7 mouse cellular contexts compared by ENCODE assay signal in the genomic region with DNA sequence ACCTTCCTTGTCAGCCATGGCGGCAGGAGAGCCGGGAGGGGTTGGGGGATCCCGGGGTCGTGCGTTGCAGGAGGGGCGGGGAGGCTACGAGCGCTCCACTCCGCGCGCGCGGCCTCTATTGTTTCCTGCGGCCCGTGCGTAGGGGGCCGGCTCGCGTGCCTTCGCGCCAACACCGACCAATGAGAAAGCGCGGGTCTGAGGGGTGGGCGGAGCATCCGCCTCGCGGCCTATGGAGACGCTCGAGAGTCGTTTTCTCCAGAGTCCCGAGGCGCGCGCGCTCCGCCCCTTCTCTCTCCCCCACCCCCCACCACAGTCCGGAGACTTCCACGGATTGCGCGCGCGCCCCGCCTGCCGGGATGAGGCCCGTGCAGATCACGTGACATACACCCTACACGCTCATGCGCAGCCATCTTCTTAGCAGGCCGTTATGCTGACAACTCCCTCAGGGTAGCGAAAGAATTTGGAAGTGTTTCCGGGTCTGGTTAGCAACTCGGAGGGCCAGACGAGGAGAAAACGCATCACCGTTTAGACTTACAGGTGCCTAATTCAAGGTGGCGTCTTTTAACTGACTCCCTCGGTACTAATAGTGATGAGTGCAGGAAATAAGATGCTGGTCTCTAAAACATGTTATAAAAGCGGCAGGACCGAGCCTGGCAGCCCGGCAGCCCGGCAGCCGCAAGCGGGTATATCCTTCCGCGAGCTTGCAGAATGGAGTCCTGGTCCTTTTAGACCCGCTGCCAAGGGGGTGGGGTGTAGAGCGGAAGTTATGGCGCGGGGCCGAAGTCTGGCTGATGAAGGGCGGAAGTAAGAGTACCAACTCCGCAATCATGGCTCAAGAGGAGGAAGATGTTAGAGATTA. TPM values are rescaled to one million over a fixed set of nuclear protein-coding genes. Genes with fewer than 3 reads are reported as not detected.
DNase-seq lines count a peak whose midpoint lies in the region; ATAC-seq lines count a peak whose summit lies in the region.

A gene (minus strand): TSS at position 155 of the 859 bp plus-strand sequence.
A gene (plus strand): TSS at position 480 of the 859 bp plus-strand sequence.

- peak within 1 kb of the TSS; percentile 98 for H3K27ac ChIP-seq in embryonic facial prominence, embryonic 12.5 days
- peak within 1 kb of the TSS; percentile 95 for H3K27ac ChIP-seq in limb, embryonic 11.5 days (replicated peaks; ENCODE audit: low read depth, low read length)
- H3K27ac ChIP-seq in midbrain, embryonic 14.5 days (replicated peaks; ENCODE audit: low read depth, low read length), result peak within 1 kb of the TSS; percentile 98

- peaks cover 23% of the 10 kb centered on the region for H3K36me3 ChIP-seq in embryonic facial prominence, embryonic 12.5 days
- peaks cover 9% of the 10 kb centered on the region; the same call in 1 of the 2 replicates for H3K36me3 ChIP-seq in limb, embryonic 11.5 days (ENCODE audit: control insufficient read depth, insufficient read depth, low read length)
- peaks cover 22% of the 10 kb centered on the region for H3K36me3 ChIP-seq in midbrain, embryonic 14.5 days (ENCODE audit: control insufficient read depth, insufficient read depth, low read length)

- H3K4me1 ChIP-seq in embryonic facial prominence, embryonic 12.5 days, result peaks cover 24% of the 10 kb centered on the region
- H3K4me1 ChIP-seq in limb, embryonic 11.5 days (ENCODE audit: control insufficient read depth, insufficient read depth, low read length), result peaks cover 13% of the 10 kb centered on the region
- peaks cover 31% of the 10 kb centered on the region for H3K4me1 ChIP-seq in midbrain, embryonic 14.5 days (ENCODE audit: control insufficient read depth, insufficient read depth, low read length)

- H3K9ac ChIP-seq in embryonic facial prominence, embryonic 12.5 days, result peak within 1 kb of the TSS; percentile 97
- H3K9ac ChIP-seq in limb, embryonic 11.5 days (ENCODE audit: low read length), result peak within 1 kb of the TSS; percentile 99
- H3K9ac ChIP-seq in midbrain, embryonic 14.5 days (replicated peaks; ENCODE audit: low read length), result peak within 1 kb of the TSS; percentile 93

- no peaks in the 10 kb centered on the region for H3K27me3 ChIP-seq in embryonic facial prominence, embryonic 12.5 days
- no peaks in the 10 kb centered on the region for H3K27me3 ChIP-seq in limb, embryonic 11.5 days (ENCODE audit: control insufficient read depth, insufficient read depth, low read length)
- H3K27me3 ChIP-seq in midbrain, embryonic 14.5 days (ENCODE audit: control insufficient read depth, insufficient read depth, low read length), result no peaks in the 10 kb centered on the region

- H3K9me3 ChIP-seq in embryonic facial prominence, embryonic 12.5 days, result no peaks in the 10 kb centered on the region
- no peaks in the 10 kb centered on the region for H3K9me3 ChIP-seq in limb, embryonic 11.5 days (ENCODE audit: control insufficient read depth, low read length)
- H3K9me3 ChIP-seq in midbrain, embryonic 14.5 days (ENCODE audit: control insufficient read depth, low read length), result no peaks in the 10 kb centered on the region

- H3K4me2 ChIP-seq in embryonic facial prominence, embryonic 12.5 days (replicated peaks), result peak within 1 kb of the TSS; percentile 76
- H3K4me2 ChIP-seq in limb, embryonic 11.5 days (ENCODE audit: low read depth, severe bottlenecking), result peak within 1 kb of the TSS; percentile 60
- peak within 1 kb of the TSS; percentile 71 for H3K4me2 ChIP-seq in midbrain, embryonic 14.5 days (ENCODE audit: low read length)

- WGBS in embryonic facial prominence, embryonic 12.5 days, result under 1% methylated on average over 70 of the region's 73 CpGs
- WGBS in limb, embryonic 11.5 days, result under 1% methylated on average over 73 of the region's 73 CpGs
- WGBS in midbrain, embryonic 14.5 days, result under 1% methylated on average over 70 of the region's 73 CpGs

- peak within 1 kb of the TSS; percentile 95 for H3K4me3 ChIP-seq in embryonic facial prominence, embryonic 12.5 days
- peak within 1 kb of the TSS; percentile 99 for H3K4me3 ChIP-seq in limb, embryonic 11.5 days (ENCODE audit: low read depth, low read length)
- H3K4me3 ChIP-seq in midbrain, embryonic 14.5 days (replicated peaks; ENCODE audit: low read depth, low read length), result peak within 1 kb of the TSS; percentile 94

- peak; percentile 99 for ATAC-seq in embryonic facial prominence, embryonic 12.5 days (ENCODE audit: insufficient number of reproducible peaks, insufficient read depth, low FRiP score, low TSS enrichment)
- peak; percentile 98 for ATAC-seq in limb, embryonic 11.5 days (ENCODE audit: insufficient number of reproducible peaks, low FRiP score, low TSS enrichment, low read depth)
- peak; percentile 98 for ATAC-seq in midbrain, embryonic 14.5 days (ENCODE audit: low FRiP score, low TSS enrichment)

- DNase-seq in adrenal gland, postnatal 25 days, result peak; percentile 97
- peak; percentile 100 for DNase-seq in heart, adult 11 months
- DNase-seq in kidney, adult 18-20 months, result peak; percentile 96
- DNase-seq in limb, embryonic 11.5 days (ENCODE audit: low spot score), result peak; percentile 99
- peak; percentile 100 for DNase-seq in midbrain, embryonic 14.5 days
- peak; percentile 93 for DNase-seq in spleen, adult 18-20 months

RNA-seq across cellular contexts. Expression of the first gene that starts in this region (rescaled TPM):
- 76.8 and 152 TPM in 2 replicates for total RNA-seq in adrenal gland, postnatal 25 days (2021)
- 487 and 522 TPM in 2 replicates for polyA plus RNA-seq in embryonic facial prominence, embryonic 12.5 days (2016; fragmentation: Nextera tagmentation; extraction: Ambion mirVana)
- 608 and 644 TPM in 2 replicates for polyA plus RNA-seq in limb, embryonic 11.5 days (2014; fragmentation: Nextera tagmentation; extraction: Ambion mirVana)
- 280 and 349 TPM in 2 replicates for polyA plus RNA-seq in midbrain, embryonic 14.5 days (2014; fragmentation: Nextera tagmentation; extraction: Ambion mirVana)

RNA-seq across cellular contexts. Expression of the second gene that starts in this region (rescaled TPM):
- 42.7 and 59.1 TPM in 2 replicates for total RNA-seq in adrenal gland, postnatal 25 days (2021)
- polyA plus RNA-seq in embryonic facial prominence, embryonic 12.5 days (2016; fragmentation: Nextera tagmentation; extraction: Ambion mirVana), result 38.9 and 43.7 TPM in 2 replicates
- polyA plus RNA-seq in limb, embryonic 11.5 days (2014; fragmentation: Nextera tagmentation; extraction: Ambion mirVana), result 42.5 and 53.3 TPM in 2 replicates
- polyA plus RNA-seq in midbrain, embryonic 14.5 days (2014; fragmentation: Nextera tagmentation; extraction: Ambion mirVana), result 22.9 and 26.3 TPM in 2 replicates

Comparison
In these comparisons a context has a peak if more than half of its experiments do, and no peak if none do; other contexts are left out.
1. Peak in every context shown above with its lines: DNase-seq, ATAC-seq, H3K4me3 ChIP-seq and H3K27ac ChIP-seq.